Mouse (Mus musculus) v-Abl transformed pro-B cells (cell line): Measurements from ENCODE around the gene Gpr173.

Experiments used
- in situ Hi-C, 2 experiments: fragments of 400-800 bp; cut with MboI; formaldehyde crosslinking; loops; one replicate each; pipeline ENCODE4 v1.15.1; 2025; ENCODE audit not compliant: unreplicated experiment in 2 of 2

The Gpr173 gene

GRCm38 (mm10) chrX:152368397-152369273 lies at the start of gene Gpr173:
Gene Gpr173, minus strand, starts transcription at chrX:152368704.
- in situ Hi-C loops = no loop called here

GRCm38 (mm10) chrX:152403251-152403650 lies 34.7 kb upstream of the Gpr173 start:
- in situ Hi-C loops = no loop called here

DNA sequence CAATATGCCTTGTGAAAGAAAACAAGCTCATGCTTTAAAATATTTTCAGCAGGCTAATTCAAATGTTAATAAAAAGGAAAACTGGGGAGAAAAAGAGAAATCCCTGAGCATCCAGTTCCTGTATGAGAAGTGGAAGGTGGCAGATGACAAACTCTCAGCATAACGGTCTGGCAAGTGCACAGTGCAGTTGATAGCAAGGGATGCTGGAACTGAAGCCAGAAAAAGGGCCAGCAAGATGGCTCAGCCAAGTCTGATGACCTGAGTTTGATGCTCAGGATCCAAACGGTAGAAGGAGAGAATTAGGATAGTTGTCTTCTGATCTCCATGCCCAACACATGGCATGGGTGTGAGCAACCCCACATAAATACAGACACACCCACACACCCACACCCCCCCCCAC lies 31.6 kb upstream of the Gpr173 start:
- in situ Hi-C loops = no loop called here

GRCm38 (mm10) chrX:152368054-152368396 lies 479 bp downstream of the Gpr173 start:
- in situ Hi-C loops = no loop called here

- in situ Hi-C loops = no loop called here
Measured at GRCm38 (mm10) chrX:152366418-152366817, 2.1 kb downstream of the Gpr173 start.

DNA sequence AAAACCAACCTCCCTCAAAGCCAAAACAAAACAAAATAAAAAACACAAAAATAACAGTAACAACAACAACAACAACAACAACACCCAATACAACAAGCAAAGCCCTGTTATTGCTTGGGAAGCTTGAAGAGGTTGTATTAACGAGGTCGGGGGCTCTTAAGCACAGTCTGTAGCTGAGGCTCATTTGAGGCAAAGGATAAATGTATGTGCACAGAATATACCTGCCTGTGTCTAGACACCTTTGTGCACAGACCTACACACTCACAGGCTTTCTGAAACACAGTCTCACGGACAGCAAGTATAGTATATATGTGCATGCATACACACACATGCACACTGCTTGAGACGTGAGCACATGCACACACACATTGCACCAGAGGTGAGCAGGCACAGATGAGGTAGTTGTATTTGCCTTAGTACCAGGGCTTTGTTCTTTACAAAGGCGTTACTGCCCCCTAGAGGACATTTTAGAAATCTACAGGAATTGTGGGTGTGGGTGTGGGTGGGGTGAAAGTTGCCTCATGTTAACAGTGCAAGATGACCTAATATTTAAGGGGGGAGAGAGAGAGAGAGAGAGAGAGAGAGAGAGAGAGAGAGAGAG lies 15.9 kb downstream of the Gpr173 start:
- in situ Hi-C loops = no loop called here

DNA sequence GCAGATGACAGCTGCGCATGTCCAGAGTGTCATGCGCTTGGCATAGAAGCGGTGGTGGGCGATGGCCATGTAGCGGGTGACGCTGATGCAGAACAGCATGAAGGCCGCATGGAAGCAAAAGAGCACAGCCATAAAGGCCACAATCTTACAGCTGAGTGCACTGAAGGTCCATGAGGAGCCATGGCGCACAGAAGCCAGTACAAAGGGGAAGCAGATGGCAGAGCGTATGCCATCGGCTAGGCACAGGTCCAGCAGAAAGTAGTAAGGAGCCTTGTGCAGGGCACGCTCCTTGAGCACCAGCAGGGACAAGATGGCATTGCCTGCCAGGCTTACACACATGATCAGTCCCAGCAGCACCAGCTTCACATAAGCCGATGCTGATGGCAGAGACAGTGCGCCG lies 21.5 kb downstream of the Gpr173 start:
- in situ Hi-C loops = loop anchor here in 1 of 2 experiments (10.0 to 25.0 kb wide), 2 partner anchors 102 to 165 kb away; no protein-coding TSS in a partner anchor

GRCm38 (mm10) chrX:152346587-152346986 lies 21.9 kb downstream of the Gpr173 start:
- in situ Hi-C loops = loop anchor here in 1 of 2 experiments (10.0 to 25.0 kb wide), 2 partner anchors 102 to 166 kb away; no protein-coding TSS in a partner anchor

- in situ Hi-C loops = loop anchor here in 1 of 2 experiments (10.0 to 25.0 kb wide), 2 partner anchors 98 to 169 kb away; no protein-coding TSS in a partner anchor
Measured at GRCm38 (mm10) chrX:152342903-152343302, 25.6 kb downstream of the Gpr173 start.

GRCm38 (mm10) chrX:152342358-152342901 lies 26.1 kb downstream of the Gpr173 start, which contains the start of gene Tspyl2:
Gene Tspyl2, minus strand, starts transcription at chrX:152342425.
- in situ Hi-C loops = loop anchor here in 1 of 2 experiments (10.0 to 25.0 kb wide), 2 partner anchors 98 to 170 kb away; no protein-coding TSS in a partner anchor

- in situ Hi-C loops = loop anchor here in 1 of 2 experiments (10.0 to 25.0 kb wide), 2 partner anchors 97 to 171 kb away; no protein-coding TSS in a partner anchor
Measured at GRCm38 (mm10) chrX:152341496-152341895, 27.0 kb downstream of the Gpr173 start.

- in situ Hi-C loops = loop anchor here in 1 of 2 experiments (25.0 kb wide), 1 partner anchor 176 kb away; no protein-coding TSS in a partner anchor
Measured at GRCm38 (mm10) chrX:152336546-152337332, 31.8 kb downstream of the Gpr173 start.

GRCm38 (mm10) chrX:152336123-152336522 lies 32.4 kb downstream of the Gpr173 start:
- in situ Hi-C loops = loop anchor here in 1 of 2 experiments (25.0 kb wide), 1 partner anchor 176 kb away; no protein-coding TSS in a partner anchor

- in situ Hi-C loops = loop anchor here in 1 of 2 experiments (25.0 kb wide), 1 partner anchor 183 kb away; no protein-coding TSS in a partner anchor
Measured at GRCm38 (mm10) chrX:152329400-152329799, 39.1 kb downstream of the Gpr173 start.

GRCm38 (mm10) chrX:152327689-152328052 lies 40.8 kb downstream of the Gpr173 start:
- in situ Hi-C loops = loop anchor here in 1 of 2 experiments (25.0 kb wide), 1 partner anchor 185 kb away; no protein-coding TSS in a partner anchor

- in situ Hi-C loops = loop anchor here in 1 of 2 experiments (25.0 kb wide), 1 partner anchor 185 kb away; no protein-coding TSS in a partner anchor
Measured at GRCm38 (mm10) chrX:152326996-152327688, 41.4 kb downstream of the Gpr173 start, which contains the start of gene Kantr. Gene Kantr, minus strand, starts transcription at chrX:152327495.

- in situ Hi-C loops = no loop called here
Measured at GRCm38 (mm10) chrX:152323584-152323983, 44.9 kb downstream of the Gpr173 start.

DNA sequence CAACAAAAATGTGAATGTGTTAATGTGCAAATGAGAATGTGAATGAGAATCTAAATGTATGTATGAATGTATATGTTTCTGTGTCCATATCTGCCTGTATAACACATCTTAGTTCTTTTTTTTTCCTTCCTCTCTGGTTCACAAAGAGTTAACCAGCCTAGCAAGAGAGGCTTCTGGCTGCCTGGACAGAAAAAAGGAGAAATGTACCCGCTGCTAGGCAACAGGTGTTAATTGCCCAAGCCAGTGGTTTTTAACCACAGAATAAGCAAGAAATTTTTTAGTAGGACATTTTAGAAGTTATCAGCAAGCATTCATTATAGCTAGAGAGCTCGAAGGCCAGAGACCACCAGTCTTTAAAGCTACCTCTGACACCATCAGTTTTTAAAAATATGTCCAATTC lies 45.7 kb downstream of the Gpr173 start:
- in situ Hi-C loops = no loop called here

DNA sequence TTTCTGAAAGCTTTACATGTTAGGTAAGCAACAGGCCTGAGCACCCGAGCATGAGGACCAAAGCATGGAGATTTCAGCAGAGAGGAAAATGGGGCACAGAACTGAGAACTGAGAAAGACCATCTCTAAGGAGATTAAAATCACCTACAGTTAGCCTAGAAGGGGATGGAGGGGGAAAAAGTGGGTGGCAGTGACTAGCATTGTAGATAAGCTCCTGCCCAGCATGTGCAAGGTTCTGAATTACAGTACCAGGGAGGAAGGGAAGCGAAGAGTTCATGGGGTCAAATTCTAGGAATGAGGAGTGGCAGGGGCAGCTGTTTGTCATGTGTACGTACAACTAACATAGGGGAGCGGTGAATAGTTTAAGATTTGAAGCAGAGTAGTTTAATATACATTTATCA lies 48.0 kb downstream of the Gpr173 start:
- in situ Hi-C loops = no loop called here
